Mouse (Mus musculus) neural tube, embryonic 14.5 days (tissue): ENCODE results near the gene Gm12845. TPM values are rescaled to one million over a fixed set of nuclear protein-coding genes. Genes with fewer than 3 reads are reported as not detected.
"Not testable (repeated sequence)": the region's sequence is repeated elsewhere in the genome, so short reads cannot be mapped to it uniquely, and the experiment has no call there.

Experiments used
- ATAC-seq: fragments of 200-750 bp; cut with Nextera tagmentation; 2 replicates; pipeline ENCODE4 v1.8.0; 2017; ENCODE audit warnings: low read depth, mild to moderate bottlenecking, moderate TSS enrichment, moderate library complexity
- H3K27ac ChIP-seq: fragments of 300-500 bp; sonication (generic); 2 replicates; pipeline ENCODE4 v1.5.1; 2014; ENCODE audit warnings: low read depth, mild to moderate bottlenecking, control low read depth, low read length, moderate library complexity, mixed read lengths
- H3K27me3 ChIP-seq: fragments of 300-500 bp; sonication (generic); 2 replicates; pipeline ENCODE4 v1.6.1; 2014; ENCODE audit warnings: low read length; ENCODE audit not compliant: control insufficient read depth, insufficient read depth
- H3K36me3 ChIP-seq: fragments of 300-500 bp; sonication (generic); 2 replicates; pipeline ENCODE4 v1.6.1; 2014; ENCODE audit warnings: low read length, mixed read lengths; ENCODE audit not compliant: control insufficient read depth, insufficient read depth
- H3K4me1 ChIP-seq: fragments of 300-500 bp; sonication (generic); 2 replicates; pipeline ENCODE4 v1.6.1; 2014; ENCODE audit warnings: low read length; ENCODE audit not compliant: control insufficient read depth, insufficient read depth
- H3K4me2 ChIP-seq: fragments of 300-500 bp; sonication (generic); 2 replicates; pipeline ENCODE4 v1.6.1; 2014; ENCODE audit warnings: mild to moderate bottlenecking, low read depth, low read length, control low read depth
- H3K4me3 ChIP-seq: fragments of 300-500 bp; sonication (generic); 2 replicates; pipeline ENCODE4 v1.5.1; 2014; ENCODE audit warnings: low read depth, low read length, control low read depth, mixed read lengths
- H3K9ac ChIP-seq: fragments of 300-500 bp; sonication (generic); replicated peaks from 2 replicates; pipeline ENCODE4 v1.6.1; 2014; ENCODE audit warnings: low read depth, mild to moderate bottlenecking, control low read depth, low read length, mixed read lengths
- H3K9me3 ChIP-seq: fragments of 300-500 bp; sonication (generic); 2 replicates; pipeline ENCODE4 v1.6.1; 2016; ENCODE audit warnings: low read length; ENCODE audit not compliant: control insufficient read depth
- WGBS: fragments of 180-500 bp; shearing (Covaris S2); extraction: QIAGEN DNeasy Blood & Tissue Kit; methylation state at CpG from one replicate; pipeline ENCODE4 v1.1.7; 2014; 5-methylcytosine and 5-hydroxymethylcytosine counted together
- polyA plus RNA-seq: library from polyadenylated mRNA; unstranded; fragments of >200 nt; fragmentation: Nextera tagmentation; extraction: Ambion mirVana; gene quantifications from 2 replicates; pipeline ENCODE4 v1.2.1, GENCODE M21; 2014

Gene Gm12845
- polyA plus RNA-seq, 1 experiment from 2014 or later = not detected

- no peak for ATAC-seq
- no peaks in the 10 kb centered on the region for H3K9me3 ChIP-seq
- H3K4me3 ChIP-seq = no peak overlapping the region
These were observed 15.2 kb upstream of the Gm12845 start for GRCm38 (mm10) chr4:117708780-117709550.

GRCm38 (mm10) chr4:117712314-117712713 is 11.9 kb upstream of the Gm12845 start:
- WGBS = 89% methylated on average over 3 of the region's 3 CpGs
- no peak overlapping the region for H3K4me3 ChIP-seq
- H3K4me1 ChIP-seq = no peaks in the 10 kb centered on the region
- no peak overlapping the region for H3K4me2 ChIP-seq
- H3K27me3 ChIP-seq = no peaks in the 10 kb centered on the region
- ATAC-seq = no peak
- no peak overlapping the region for H3K27ac ChIP-seq
- no peaks in the 10 kb centered on the region for H3K9me3 ChIP-seq
- H3K9ac ChIP-seq = no peak overlapping the region
- no peaks in the 10 kb centered on the region for H3K36me3 ChIP-seq

More at GRCm38 (mm10) chr4:117708780-117709550, 15.2 kb upstream of the Gm12845 start:
- Histone ChIP-seq H3K4me1 (no peaks in the 10 kb centered on the region), H3K36me3 (no peaks in the 10 kb centered on the region), H3K27ac (no peak overlapping the region), H3K4me2 (no peak overlapping the region), H3K27me3 (no peaks in the 10 kb centered on the region), H3K9ac (no peak overlapping the region)
- WGBS = 85% methylated on average over 3 of the region's 3 CpGs

GRCm38 (mm10) chr4:117713303-117714098 is 10.7 kb upstream of the Gm12845 start:
- Histone ChIP-seq H3K9me3 (no peaks in the 10 kb centered on the region), H3K9ac (no peak overlapping the region), H3K4me3 (no peak overlapping the region), H3K4me2 (no peak overlapping the region), H3K36me3 (no peaks in the 10 kb centered on the region), H3K4me1 (no peaks in the 10 kb centered on the region), H3K27me3 (no peaks in the 10 kb centered on the region), H3K27ac (no peak overlapping the region)
- no peak for ATAC-seq
- WGBS = 80% methylated on average over 6 of the region's 6 CpGs

- Histone ChIP-seq H3K9ac (no peak overlapping the region), H3K27ac (no peak overlapping the region), H3K4me1 (no peaks in the 10 kb centered on the region), H3K27me3 (no peaks in the 10 kb centered on the region), H3K36me3 (no peaks in the 10 kb centered on the region), H3K9me3 (no peaks in the 10 kb centered on the region), H3K4me2 (no peak overlapping the region), H3K4me3 (no peak overlapping the region)
- WGBS = 77% methylated on average over 3 of the region's 3 CpGs
- ATAC-seq = no peak
These were observed 7.7 kb downstream of the Gm12845 start for GRCm38 (mm10) chr4:117731926-117732325.

- Histone ChIP-seq H3K9me3 (no peaks in the 10 kb centered on the region), H3K4me1 (no peaks in the 10 kb centered on the region), H3K4me3 (no peak overlapping the region), H3K9ac (no peak overlapping the region), H3K4me2 (no peak overlapping the region), H3K27me3 (no peaks in the 10 kb centered on the region), H3K36me3 (no peaks in the 10 kb centered on the region), H3K27ac (no peak overlapping the region)
- ATAC-seq = no peak
- WGBS = 48% methylated on average over 8 of the region's 8 CpGs
These were observed 13.3 kb downstream of the Gm12845 start for GRCm38 (mm10) chr4:117737559-117737958.

- not testable (repeated sequence) for ATAC-seq, H3K4me1 ChIP-seq, H3K27ac ChIP-seq, H3K9ac ChIP-seq, H3K4me3 ChIP-seq, H3K4me2 ChIP-seq, H3K36me3 ChIP-seq, H3K27me3 ChIP-seq, H3K9me3 ChIP-seq
- WGBS = 85% methylated on average over 5 of the region's 5 CpGs
These were observed 28.3 kb downstream of the Gm12845 start for GRCm38 (mm10) chr4:117752469-117752868.

GRCm38 (mm10) chr4:117760151-117760550 is 35.9 kb downstream of the Gm12845 start:
- H3K27me3 ChIP-seq = no peaks in the 10 kb centered on the region
- no peak overlapping the region for H3K27ac ChIP-seq
- 94% methylated on average over 5 of the region's 5 CpGs for WGBS
- no peaks in the 10 kb centered on the region for H3K9me3 ChIP-seq
- ATAC-seq = no peak
- H3K4me3 ChIP-seq = no peak overlapping the region
- H3K4me2 ChIP-seq = no peak overlapping the region
- no peaks in the 10 kb centered on the region for H3K4me1 ChIP-seq
- no peak overlapping the region for H3K9ac ChIP-seq
- H3K36me3 ChIP-seq = no peaks in the 10 kb centered on the region

- no peak for ATAC-seq
- WGBS = 73% methylated on average over 11 of the region's 12 CpGs
- H3K9ac ChIP-seq = no peak within 1 kb of the TSS
- H3K36me3 ChIP-seq = no peaks in the 10 kb centered on the region
- H3K27ac ChIP-seq = no peak within 1 kb of the TSS
- H3K4me2 ChIP-seq = no peak within 1 kb of the TSS
- H3K27me3 ChIP-seq = no peaks in the 10 kb centered on the region
- H3K4me3 ChIP-seq = no peak within 1 kb of the TSS
- no peaks in the 10 kb centered on the region for H3K4me1 ChIP-seq
- H3K9me3 ChIP-seq = no peaks in the 10 kb centered on the region
These were observed 41.2 kb downstream of the Gm12845 start, which contains the start of gene Klf17 for GRCm38 (mm10) chr4:117765416-117765815. Klf17 (minus strand) TSS chr4:117765648.

- Histone ChIP-seq H3K9me3 (no peaks in the 10 kb centered on the region), H3K4me2 (no peak overlapping the region), H3K36me3 (no peaks in the 10 kb centered on the region), H3K4me1 (no peaks in the 10 kb centered on the region), H3K9ac (no peak overlapping the region), H3K27me3 (no peaks in the 10 kb centered on the region), H3K27ac (no peak overlapping the region), H3K4me3 (no peak overlapping the region)
- WGBS = 25% methylated on average over 5 of the region's 5 CpGs
- ATAC-seq = no peak
These were observed 46.7 kb downstream of the Gm12845 start for GRCm38 (mm10) chr4:117770935-117771334.
